Mouse (Mus musculus): ENCODE measurements around the gene Cfap46.

DNA sequence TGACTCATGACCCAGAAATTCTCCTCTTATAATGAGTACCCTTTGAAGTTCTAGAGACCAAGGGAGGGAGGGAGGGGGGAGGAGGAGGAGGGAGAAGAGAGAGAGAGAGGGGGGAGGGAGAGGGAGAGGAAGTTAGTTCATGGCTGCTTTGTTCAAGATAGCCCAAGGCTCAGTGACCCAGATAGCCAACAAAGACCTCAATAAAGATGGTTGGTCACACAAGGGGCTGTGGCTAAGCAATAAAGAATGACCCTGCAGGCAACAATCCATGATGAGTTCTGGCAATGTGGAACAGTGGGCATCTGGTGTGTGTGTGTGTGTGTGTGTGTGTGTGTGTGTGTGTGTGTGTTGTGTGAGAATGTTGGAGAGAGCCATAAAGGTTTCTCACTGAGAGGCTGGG, 1.7 kb upstream of the Cfap46 start:
- no peak for TF ChIP-seq CTCF (IDR thresholded peaks at IDR 0.05; ENCODE audit: extremely low read depth, insufficient read length, insufficient replicate concordance, low read depth, low read length)
- TF ChIP-seq POLR2A (IDR thresholded peaks at IDR 0.05; ENCODE audit: low read depth, low read length) = no peak
